Mouse (Mus musculus) lung, embryonic 14.5 days (tissue): Measurements from ENCODE around the gene Neo1. TPM values are rescaled to one million over a fixed set of nuclear protein-coding genes. Genes with fewer than 3 reads are reported as not detected.
A peak's percentile ranks its signal among the peaks of the same experiment; 100 is the strongest.

Experiments
- ATAC-seq: fragments of 200-750 bp; cut with Nextera tagmentation; 2 replicates; pipeline ENCODE4 v1.8.0; 2017; ENCODE audit warnings: mild to moderate bottlenecking, moderate TSS enrichment, moderate library complexity; ENCODE audit not compliant: insufficient read depth
- DNase-seq: peaks from one replicate; pipeline ENCODE4 v3.0.0-alpha.2; 2015
- H3K27ac ChIP-seq: fragments of 300-500 bp; sonication (generic); 2 replicates; pipeline ENCODE4 v1.5.1; 2014; ENCODE audit warnings: low read depth, mild to moderate bottlenecking, moderate library complexity
- H3K27me3 ChIP-seq: fragments of 300-500 bp; sonication (generic); 2 replicates; pipeline ENCODE4 v1.6.1; 2014; ENCODE audit warnings: low read length, control low read depth; ENCODE audit not compliant: insufficient read depth
- H3K36me3 ChIP-seq: fragments of 300-500 bp; sonication (generic); 2 replicates; pipeline ENCODE4 v1.6.1; 2014; ENCODE audit warnings: control low read depth; ENCODE audit not compliant: insufficient read depth
- H3K4me1 ChIP-seq: fragments of 300-500 bp; sonication (generic); 2 replicates; pipeline ENCODE4 v1.6.1; 2014; ENCODE audit warnings: antibody characterized with exemption, control low read depth; ENCODE audit not compliant: insufficient read depth
- H3K4me2 ChIP-seq: fragments of 300-500 bp; sonication (generic); 2 replicates; pipeline ENCODE4 v1.6.1; 2014; ENCODE audit warnings: mild to moderate bottlenecking
- H3K4me3 ChIP-seq: fragments of 300-500 bp; sonication (generic); 2 replicates; pipeline ENCODE4 v1.5.1; 2014; ENCODE audit warnings: low read depth, low read length
- H3K9ac ChIP-seq: fragments of 300-500 bp; sonication (generic); 2 replicates; pipeline ENCODE4 v1.6.1; 2014
- H3K9me3 ChIP-seq: fragments of 300-500 bp; sonication (generic); 2 replicates; pipeline ENCODE4 v1.6.1; 2016; ENCODE audit warnings: low read depth, low read length, control low read depth
- CTCF ChIP-seq: IDR thresholded peaks from 2 replicates; pipeline ENCODE4 v1.5.1; 2016; ENCODE audit warnings: antibody characterized with exemption, low read depth
- WGBS: fragments of 180-500 bp; shearing (Covaris S2); extraction: QIAGEN DNeasy Blood & Tissue Kit; methylation state at CpG from one replicate; pipeline ENCODE4 v1.1.7; 2014; 5-methylcytosine and 5-hydroxymethylcytosine counted together
- polyA plus RNA-seq: library from polyadenylated mRNA; unstranded; fragments of >200 nt; fragmentation: Nextera tagmentation; extraction: Ambion mirVana; gene quantifications from 2 replicates; pipeline ENCODE4 v1.2.1, GENCODE M21; 2014

The Neo1 gene
- polyA plus RNA-seq, 1 experiment from 2014 or later, result 62.3 TPM

DNA sequence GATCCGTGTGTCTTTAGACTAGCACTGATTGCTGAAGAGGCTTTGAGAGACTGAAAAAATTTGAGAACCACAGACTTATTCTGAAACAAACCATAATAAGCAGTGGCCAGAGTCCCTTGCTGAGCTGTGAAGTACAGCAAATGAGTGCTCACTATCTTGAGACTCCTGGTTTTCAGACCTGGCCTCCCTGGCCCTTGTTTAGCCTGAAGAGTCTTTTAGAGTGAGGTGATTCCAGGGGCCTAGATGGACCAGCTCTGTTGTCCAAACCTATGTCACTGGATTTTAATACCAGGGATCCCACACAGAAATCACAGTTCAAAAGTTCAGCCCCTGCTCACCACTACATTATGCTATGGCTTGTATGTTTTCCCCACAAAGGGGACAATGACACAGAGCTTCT, 156.4 kb downstream of the Neo1 start:
- ATAC-seq, result no peak
- no peaks in the 10 kb centered on the region for H3K9me3 ChIP-seq
- no peak overlapping the region for H3K4me3 ChIP-seq
- H3K36me3 ChIP-seq, result peaks cover 74% of the 10 kb centered on the region
- H3K4me1 ChIP-seq, result no peaks in the 10 kb centered on the region
- DNase-seq, result no peak
- no peak for TF ChIP-seq CTCF
- H3K9ac ChIP-seq, result no peak overlapping the region
- H3K27ac ChIP-seq, result no peak overlapping the region
- 71% methylated on average over 1 of the region's 1 CpGs for WGBS
- no peak overlapping the region for H3K4me2 ChIP-seq
- no peaks in the 10 kb centered on the region for H3K27me3 ChIP-seq

DNA sequence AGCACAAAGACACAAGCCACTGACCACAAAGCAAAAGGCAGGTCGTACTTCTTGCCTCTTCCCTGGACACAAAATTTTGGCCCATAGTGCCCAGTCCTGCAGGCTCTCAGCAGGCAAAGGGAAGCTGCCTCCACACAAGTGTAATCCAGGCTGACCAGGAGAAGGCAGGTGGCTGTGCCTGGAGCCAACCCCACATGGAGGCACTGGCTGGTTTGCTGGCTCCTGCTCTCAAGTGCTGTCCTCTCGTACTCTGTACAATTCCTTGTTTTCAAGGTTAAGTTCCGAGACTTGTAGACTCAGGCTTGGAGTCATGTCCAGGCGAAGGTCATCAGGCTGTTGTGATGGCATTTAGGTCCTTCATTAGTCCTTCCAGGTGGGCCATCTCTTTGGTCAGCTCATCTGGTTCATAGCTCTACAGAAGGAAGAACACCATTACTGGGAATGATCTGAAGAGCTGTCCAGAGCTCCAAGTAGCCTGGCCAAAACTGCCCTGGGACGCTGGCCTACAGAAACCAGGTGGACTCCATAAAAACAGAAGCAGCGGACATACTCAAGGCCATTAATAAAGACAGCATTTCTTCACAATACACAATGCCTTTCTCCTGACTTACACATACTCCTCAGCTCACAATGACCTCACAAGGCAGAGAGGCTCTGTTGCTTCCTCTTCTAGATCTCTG, 159.2 kb downstream of the Neo1 start:
- no peak overlapping the region for H3K4me2 ChIP-seq
- DNase-seq, result no peak
- peaks cover 59% of the 10 kb centered on the region for H3K36me3 ChIP-seq
- H3K4me1 ChIP-seq, result no peaks in the 10 kb centered on the region
- H3K27ac ChIP-seq, result no peak overlapping the region
- no peak overlapping the region for H3K9ac ChIP-seq
- TF ChIP-seq CTCF, result no peak
- H3K27me3 ChIP-seq, result no peaks in the 10 kb centered on the region
- H3K4me3 ChIP-seq, result no peak overlapping the region
- no peak for ATAC-seq
- WGBS, result 86% methylated on average over 6 of the region's 6 CpGs
- H3K9me3 ChIP-seq, result no peaks in the 10 kb centered on the region

DNA sequence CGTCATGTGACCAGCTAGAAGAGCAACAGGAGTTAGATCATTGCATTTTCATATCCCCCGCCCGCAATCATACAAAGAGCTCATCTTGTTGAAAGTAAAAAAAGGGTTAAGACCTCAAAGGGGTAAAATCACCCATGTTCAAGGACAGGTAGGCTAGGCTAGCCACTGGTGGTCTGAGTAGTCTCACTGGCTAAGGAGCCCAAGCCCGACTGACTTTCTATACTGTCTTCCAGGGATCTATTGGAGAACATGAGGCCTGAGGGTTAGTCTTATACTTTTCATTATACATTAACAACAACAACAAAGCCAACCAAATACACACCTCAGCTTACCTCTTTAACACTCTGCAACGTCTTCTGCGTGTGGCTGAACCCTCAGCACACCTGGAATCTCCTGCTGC, 160.8 kb downstream of the Neo1 start:
- DNase-seq (no peak), ATAC-seq (no peak)
- WGBS, result 91% methylated on average over 6 of the region's 6 CpGs
- peaks cover 48% of the 10 kb centered on the region for H3K36me3 ChIP-seq
- no peaks in the 10 kb centered on the region for H3K9me3 ChIP-seq
- H3K27me3 ChIP-seq, result no peaks in the 10 kb centered on the region
- TF ChIP-seq CTCF, result no peak
- no peak overlapping the region for H3K27ac ChIP-seq
- H3K9ac ChIP-seq, result no peak overlapping the region
- H3K4me3 ChIP-seq, result no peak overlapping the region
- no peaks in the 10 kb centered on the region for H3K4me1 ChIP-seq
- no peak overlapping the region for H3K4me2 ChIP-seq

DNA sequence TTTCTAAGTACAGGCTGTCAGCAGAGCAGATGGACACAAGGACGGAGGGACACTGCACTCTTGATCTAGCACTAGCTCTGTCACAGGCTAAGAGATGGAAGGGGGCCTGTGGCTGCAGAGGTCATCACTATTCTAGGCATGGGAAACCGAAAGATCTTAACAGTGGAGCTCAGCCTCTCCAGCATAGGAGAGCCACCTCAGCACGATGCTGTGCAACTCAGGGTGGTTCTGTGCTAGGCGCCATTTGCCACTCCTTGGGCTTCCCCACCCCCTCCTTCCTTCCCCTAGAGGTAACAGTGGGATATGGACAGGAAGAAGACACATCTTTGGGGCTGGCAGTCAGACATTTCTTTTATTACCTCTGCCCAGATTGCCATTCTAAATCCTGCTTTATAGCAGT, 161.9 kb downstream of the Neo1 start:
- Histone ChIP-seq H3K36me3 (peaks cover 39% of the 10 kb centered on the region), H3K27ac (no peak overlapping the region), H3K9ac (no peak overlapping the region), H3K4me1 (no peaks in the 10 kb centered on the region), H3K4me2 (no peak overlapping the region), H3K4me3 (no peak overlapping the region), H3K9me3 (no peaks in the 10 kb centered on the region), H3K27me3 (no peaks in the 10 kb centered on the region)
- no peak for TF ChIP-seq CTCF
- no peak for DNase-seq
- WGBS, result 75% methylated on average over 4 of the region's 4 CpGs
- no peak for ATAC-seq

DNA sequence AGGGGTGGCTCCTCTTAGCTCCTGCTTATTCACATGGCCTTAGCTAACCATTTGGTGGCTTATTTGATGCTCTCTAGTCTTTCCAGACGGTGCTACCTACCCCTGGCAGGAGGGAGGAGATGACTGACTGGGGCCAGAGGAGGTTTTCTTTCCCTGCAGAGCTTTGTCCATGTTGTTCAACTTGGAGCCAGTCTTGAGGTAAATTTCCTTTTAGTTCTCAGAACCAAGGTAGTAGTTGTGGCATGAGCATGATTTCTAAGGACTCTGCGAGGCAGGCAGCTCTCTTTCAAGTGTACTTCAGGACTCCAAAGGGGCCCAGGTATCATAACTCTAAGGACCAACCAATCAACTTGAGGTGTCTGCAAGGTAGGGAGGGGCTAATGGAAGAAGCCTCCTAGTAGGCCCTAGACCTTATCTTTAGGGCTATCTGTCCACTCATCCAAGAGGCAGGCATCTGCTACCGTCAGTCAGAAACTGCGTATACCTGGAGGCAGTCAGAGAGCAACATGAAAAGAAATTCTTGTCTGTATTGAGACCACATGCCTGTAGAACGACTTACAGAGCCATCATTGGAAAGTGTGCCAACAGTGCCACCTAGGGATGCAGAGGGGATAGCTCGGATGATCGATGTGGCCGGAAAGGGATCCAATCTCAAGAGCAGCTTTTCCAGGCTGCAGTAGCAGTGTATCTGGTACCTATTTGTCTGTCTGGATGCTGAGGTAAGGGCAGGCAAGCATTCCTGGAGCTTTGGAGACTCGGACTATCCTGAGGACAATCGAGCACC, 162.5 kb downstream of the Neo1 start:
- WGBS, result 41% methylated on average over 10 of the region's 10 CpGs

DNA sequence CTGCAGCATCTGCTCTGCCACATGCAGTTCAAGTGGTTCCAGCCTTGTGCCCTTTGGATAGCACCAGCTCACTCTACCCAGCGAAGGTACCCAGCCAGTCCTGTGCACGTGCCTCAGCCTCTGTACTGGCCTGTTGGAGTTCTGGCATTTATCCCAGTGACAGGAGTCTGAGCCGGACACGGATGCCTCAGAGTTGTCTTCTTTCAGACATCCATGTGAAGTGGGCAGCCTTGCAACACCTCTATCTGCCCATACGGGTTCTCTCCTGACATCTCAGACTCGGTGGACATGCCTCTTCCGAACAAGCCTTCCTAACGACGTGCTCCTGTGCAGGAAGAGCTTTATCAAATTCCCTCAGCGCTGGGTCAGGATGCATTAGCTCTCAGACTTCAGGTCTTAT, 165.1 kb downstream of the Neo1 start:
- no peak overlapping the region for H3K4me3 ChIP-seq
- H3K27me3 ChIP-seq, result no peaks in the 10 kb centered on the region
- ATAC-seq (no peak), DNase-seq (no peak)
- peaks cover 18% of the 10 kb centered on the region; the same call in 1 of the 2 replicates for H3K36me3 ChIP-seq
- no peaks in the 10 kb centered on the region for H3K9me3 ChIP-seq
- H3K4me2 ChIP-seq, result no peak overlapping the region
- WGBS, result 69% methylated on average over 10 of the region's 10 CpGs
- H3K4me1 ChIP-seq, result no peaks in the 10 kb centered on the region
- TF ChIP-seq CTCF, result no peak
- no peak overlapping the region for H3K9ac ChIP-seq
- H3K27ac ChIP-seq, result no peak overlapping the region

More for the DNA sequence above, 162.5 kb downstream of the Neo1 start:
- Histone ChIP-seq H3K4me1 (no peaks in the 10 kb centered on the region), H3K36me3 (peaks cover 39% of the 10 kb centered on the region), H3K9me3 (no peaks in the 10 kb centered on the region), H3K27ac (no peak overlapping the region), H3K9ac (no peak overlapping the region), H3K4me3 (no peak overlapping the region), H3K27me3 (no peaks in the 10 kb centered on the region), H3K4me2 (no peak overlapping the region)
- peak; percentile 83 for TF ChIP-seq CTCF
- no peak for ATAC-seq
- DNase-seq, result peak; percentile 81

DNA sequence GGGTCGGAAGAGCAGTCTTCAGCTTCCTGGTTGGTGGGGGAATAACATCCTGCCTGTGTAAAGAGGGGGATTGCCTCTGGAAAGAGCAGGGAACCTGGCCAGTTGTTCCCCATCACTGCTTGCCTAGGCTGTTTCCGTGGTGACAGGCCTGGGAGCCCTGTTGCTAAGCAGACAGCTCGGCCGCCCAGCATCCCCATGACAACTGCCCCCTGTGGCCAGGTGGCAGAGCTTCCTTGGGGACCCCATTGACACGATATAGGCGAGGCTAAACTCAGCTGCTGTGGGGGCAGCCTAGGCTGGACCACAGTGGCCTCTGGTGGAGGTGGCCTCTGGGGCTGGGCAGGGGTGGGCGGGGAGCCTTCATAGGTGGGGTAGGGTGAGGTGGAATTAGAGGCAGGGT, 172.4 kb downstream of the Neo1 start:
- H3K4me3 ChIP-seq, result no peak overlapping the region
- peaks cover 5% of the 10 kb centered on the region; the same call in 1 of the 2 replicates for H3K27me3 ChIP-seq
- no peaks in the 10 kb centered on the region for H3K36me3 ChIP-seq
- no peak overlapping the region for H3K4me2 ChIP-seq
- no peak overlapping the region for H3K27ac ChIP-seq
- no peaks in the 10 kb centered on the region for H3K9me3 ChIP-seq
- DNase-seq (no peak), ATAC-seq (no peak)
- no peak overlapping the region for H3K9ac ChIP-seq
- no peak for TF ChIP-seq CTCF
- 29% methylated on average over 7 of the region's 7 CpGs for WGBS
- H3K4me1 ChIP-seq, result no peaks in the 10 kb centered on the region
